Mouse (Mus musculus) c-Kit-positive CD71-positive TER-119-positive erythroid progenitor cells, embryonic 14.5 days (primary cell): ENCODE measurements at regions not wholly inside any gene's neighbourhood (a gene's known extent, or its start where the extent isn't known, plus 50 kb on each side); places are given as distances from the start of the nearest gene placed in this dataset.

Source experiments
- DNase-seq: peaks from one replicate; pipeline ENCODE4 v3.0.0-alpha.2; 2013; ENCODE audit warnings: low spot score

DNA sequence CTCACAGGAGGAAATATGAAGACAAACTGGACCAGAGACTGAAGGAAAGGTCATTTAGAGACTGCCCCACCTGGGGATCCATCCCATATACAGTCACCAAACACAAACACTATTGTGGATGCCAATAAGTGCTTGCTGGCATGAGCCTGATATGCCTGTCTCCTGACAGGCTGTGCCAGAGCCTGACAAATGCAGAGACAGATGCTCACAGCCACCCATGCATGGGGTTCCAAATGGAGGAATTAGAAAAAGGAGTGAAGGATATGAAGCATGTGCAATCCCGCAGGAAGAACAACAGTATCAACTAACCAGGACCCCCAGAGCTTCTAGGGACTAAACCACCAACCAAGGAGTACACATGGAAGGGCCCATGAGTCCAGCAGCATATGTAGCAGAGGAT is 505.9 kb downstream of the Gm6685 start:
- DNase-seq = no peak

DNA sequence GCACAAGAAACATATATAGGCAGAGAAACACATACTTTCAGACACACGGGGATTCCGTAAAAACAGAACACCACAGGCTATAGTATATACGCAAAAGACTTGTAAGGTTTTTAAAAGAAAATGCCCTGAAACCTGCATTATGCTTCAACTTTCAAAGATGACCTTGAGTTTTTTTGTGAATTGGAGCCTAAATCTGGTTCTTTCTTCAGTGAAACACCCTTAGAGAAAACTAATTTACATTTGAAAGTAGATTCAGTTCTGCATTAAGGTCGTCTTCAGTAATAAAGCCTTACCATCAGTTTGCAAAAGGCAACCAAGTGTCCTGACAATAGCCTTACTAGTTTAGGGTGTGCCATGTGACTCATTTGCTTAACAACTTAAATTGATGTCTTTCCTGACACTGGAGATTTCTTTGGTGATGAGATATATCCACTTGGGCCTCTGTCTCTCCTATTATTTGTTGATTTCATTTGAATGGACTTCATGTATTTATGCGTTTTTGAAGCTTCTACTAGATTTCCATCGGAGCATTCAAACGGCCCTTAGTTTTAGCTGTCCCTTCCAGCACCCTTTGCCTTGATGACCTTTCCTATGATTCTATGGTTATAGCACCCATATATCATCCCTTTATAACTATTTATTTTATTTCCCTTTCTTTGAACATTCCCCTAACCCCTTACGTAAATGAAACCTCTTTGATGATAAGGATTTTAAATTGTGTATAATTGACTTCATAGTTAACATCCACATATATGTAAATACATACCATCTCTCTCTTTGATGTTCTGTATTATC is 539.6 kb downstream of the Gm6685 start:
- DNase-seq = no peak

DNA sequence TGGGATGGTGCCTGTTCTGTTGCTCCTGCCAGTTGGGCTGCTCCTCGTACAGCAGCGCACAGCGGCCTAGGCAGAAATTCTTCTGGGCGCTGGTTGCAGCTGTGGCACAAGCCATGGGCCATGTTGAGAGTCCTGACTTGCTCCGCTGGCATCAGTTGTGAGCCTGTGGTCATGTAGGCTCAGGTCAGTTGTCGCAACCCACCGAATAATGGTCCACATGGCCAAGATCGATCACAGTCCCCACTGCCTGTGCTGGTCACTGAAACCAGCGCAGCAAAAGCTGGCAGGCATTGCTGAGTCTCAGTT is 585.8 kb downstream of the Gm6685 start:
- DNase-seq = no peak

DNA sequence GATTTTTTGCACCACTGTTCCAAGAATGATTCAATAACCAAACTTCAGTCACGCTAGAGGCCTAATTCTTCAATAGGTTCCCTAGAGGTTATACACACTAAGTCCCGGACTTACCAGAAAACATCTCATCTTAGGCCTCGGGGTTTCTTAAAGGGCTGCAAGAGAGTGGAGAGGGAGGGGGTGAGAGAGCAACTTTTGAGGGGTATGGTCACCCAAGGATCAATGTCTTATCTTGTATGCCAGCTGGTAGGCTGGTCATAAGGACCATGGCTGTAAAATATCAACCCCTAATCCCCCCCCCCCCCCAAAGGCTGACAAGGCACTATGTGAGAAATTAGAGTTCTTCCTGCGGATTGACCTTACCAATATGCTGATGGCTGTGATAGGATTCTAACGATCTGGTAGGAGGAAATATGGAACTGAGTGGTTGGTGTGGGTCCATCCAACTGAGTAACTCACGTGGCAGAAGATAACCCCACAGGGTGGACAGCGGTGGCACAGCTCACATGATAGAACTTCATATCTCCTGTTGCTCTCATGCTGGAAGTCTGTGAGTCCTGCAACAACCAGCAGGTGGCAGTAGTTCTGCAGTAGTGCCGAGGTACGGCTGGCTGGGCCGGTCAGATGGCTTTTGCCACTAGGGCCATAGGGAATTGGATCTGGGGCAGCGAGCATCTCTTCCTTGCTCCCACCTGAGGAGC is 586.3 kb downstream of the Gm6685 start:
- DNase-seq = peak; percentile 6

DNA sequence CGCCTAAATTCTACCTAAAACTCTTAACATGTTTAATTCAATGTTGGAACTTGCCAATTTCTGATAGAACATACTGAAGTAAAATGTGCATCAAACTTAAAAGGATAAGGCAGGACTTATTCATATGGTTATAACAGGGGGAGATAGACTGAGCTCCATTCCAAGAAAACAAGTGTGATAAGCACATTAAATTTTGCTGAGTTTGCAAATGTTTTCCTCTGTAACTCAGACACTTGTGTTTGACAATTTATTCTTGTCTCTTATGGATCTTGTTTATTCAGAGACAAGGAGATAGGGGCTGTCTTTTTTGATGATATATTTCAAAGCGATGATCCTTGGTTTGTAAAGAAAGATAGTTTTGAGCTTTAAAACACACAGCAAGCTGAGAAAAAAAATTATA is 613.6 kb downstream of the Gm6685 start:
- DNase-seq = no peak

DNA sequence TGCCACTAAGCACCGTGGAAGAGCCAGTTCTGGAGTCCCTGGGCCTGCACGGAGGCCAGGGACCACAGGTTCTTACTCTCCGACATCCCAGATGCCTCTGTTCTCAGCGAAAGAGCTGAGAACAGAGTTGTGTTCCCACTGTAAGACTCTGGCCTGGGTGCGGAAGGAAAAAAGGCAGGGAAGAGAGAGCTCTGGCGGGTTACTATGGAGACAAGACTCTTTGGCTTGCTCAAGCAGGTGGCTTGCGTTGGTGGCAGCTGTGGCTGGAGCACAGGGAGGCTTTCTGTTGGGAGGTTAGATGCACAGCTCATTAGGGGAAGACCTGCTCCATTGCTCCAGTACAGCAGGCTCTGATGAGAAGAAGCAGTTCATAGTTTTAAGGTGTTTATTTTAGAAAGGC is 618.3 kb downstream of the Gm6685 start:
- no peak for DNase-seq

DNA sequence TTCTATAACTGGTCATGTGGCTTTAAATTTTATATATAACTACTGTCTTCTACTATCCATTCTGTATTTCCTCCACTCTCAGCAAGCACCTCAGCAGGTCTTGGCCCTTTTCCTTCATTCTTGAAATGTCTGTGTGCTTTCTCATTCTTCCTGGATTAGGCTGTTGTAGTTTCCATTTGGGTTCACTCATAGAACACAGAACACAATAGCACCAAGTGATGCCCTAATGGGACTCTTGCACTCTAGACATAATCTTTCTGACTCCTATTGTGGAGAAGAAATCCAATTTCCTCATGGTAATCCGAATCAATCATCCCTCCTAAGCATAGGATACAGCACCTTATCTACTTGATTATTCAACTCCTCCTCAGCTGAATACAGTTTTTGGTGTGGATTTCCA is 667.2 kb downstream of the Gm6685 start:
- DNase-seq = no peak
